Mouse (Mus musculus) heart, adult 2 months (tissue): ENCODE measurements around the gene Traf5. TPM values are rescaled to one million over a fixed set of nuclear protein-coding genes. Genes with fewer than 3 reads are reported as not detected.

Experiments used
- DNase-seq, 2 experiments: peaks; one replicate each; pipeline ENCODE4 v3.0.0; 2021
- H3K27ac ChIP-seq: fragments of 200-600 bp; 2 replicates; pipeline ENCODE4 v1.8.1; 2022
- H3K27me3 ChIP-seq: fragments of 200-500 bp; 2 replicates; pipeline ENCODE4 v1.6.1; 2012; ENCODE audit warnings: mild to moderate bottlenecking, low read length, inconsistent platforms, mixed read lengths; ENCODE audit not compliant: control insufficient read depth, insufficient read depth
- H3K36me3 ChIP-seq: fragments of 200-500 bp; 2 replicates; pipeline ENCODE4 v1.6.1; 2012; ENCODE audit warnings: low read length, inconsistent platforms; ENCODE audit not compliant: control insufficient read depth, insufficient read depth
- H3K4me1 ChIP-seq: fragments of 200-500 bp; 2 replicates; pipeline ENCODE4 v1.6.1; 2011; ENCODE audit warnings: low read length; ENCODE audit not compliant: control insufficient read depth, insufficient read depth
- H3K4me3 ChIP-seq: fragments of 200-600 bp; 2 replicates; pipeline ENCODE4 v1.8.1; 2022
- H3K79me2 ChIP-seq: fragments of 200-500 bp; replicated peaks from 2 replicates; pipeline ENCODE4 v1.6.1; 2012; ENCODE audit warnings: mild to moderate bottlenecking, inconsistent platforms, low read length, moderate library complexity, mixed read lengths; ENCODE audit not compliant: control insufficient read depth, insufficient read depth
- H3K9ac ChIP-seq: fragments of 200-500 bp; 2 replicates; pipeline ENCODE4 v1.6.1; 2012; ENCODE audit warnings: low read depth, mild to moderate bottlenecking, control low read depth, inconsistent platforms, low read length, mixed read lengths
- CTCF ChIP-seq: fragments of 200-600 bp; IDR thresholded peaks from 2 replicates; pipeline ENCODE4 v1.8.1; 2022; ENCODE audit warnings: antibody characterized with exemption, mild to moderate bottlenecking, moderate library complexity
- EP300 ChIP-seq: fragments of 200-500 bp; IDR thresholded peaks from 2 replicates; pipeline ENCODE4 v1.6.1; 2011; ENCODE audit warnings: low read depth, low read length, control low read depth; ENCODE audit not compliant: insufficient read depth
- POLR2A ChIP-seq: fragments of 200-500 bp; IDR thresholded peaks from 2 replicates; pipeline ENCODE4 v1.6.1; 2011; ENCODE audit warnings: mild to moderate bottlenecking, low read depth, low read length, control low read depth; ENCODE audit not compliant: insufficient read depth
- WGBS: fragments of 180-500 bp; shearing (Covaris S2); methylation state at CpG from one replicate; pipeline ENCODE4 v1.1.7; 2018; 5-methylcytosine and 5-hydroxymethylcytosine counted together
- intact Hi-C: fragments of 180-260 bp; cut with DNase I; formaldehyde crosslinking; loops from one replicate; pipeline ENCODE4 v1.15.1; 2025
- polyA plus RNA-seq: library from polyadenylated mRNA; depleted of rRNA; stranded (reverse); fragments of >200 nt; gene quantifications from 2 replicates; pipeline ENCODE4 v1.2.3, GENCODE M21; 2012
- total RNA-seq, 2 experiments: library from RNA; stranded (reverse); gene quantifications; 2 replicates each; pipeline ENCODE4 v1.2.3; 2021

The Traf5 gene
- total and polyA plus RNA-seq, 3 experiments: 3.9 to 4.4 (median 4.3) TPM

DNA sequence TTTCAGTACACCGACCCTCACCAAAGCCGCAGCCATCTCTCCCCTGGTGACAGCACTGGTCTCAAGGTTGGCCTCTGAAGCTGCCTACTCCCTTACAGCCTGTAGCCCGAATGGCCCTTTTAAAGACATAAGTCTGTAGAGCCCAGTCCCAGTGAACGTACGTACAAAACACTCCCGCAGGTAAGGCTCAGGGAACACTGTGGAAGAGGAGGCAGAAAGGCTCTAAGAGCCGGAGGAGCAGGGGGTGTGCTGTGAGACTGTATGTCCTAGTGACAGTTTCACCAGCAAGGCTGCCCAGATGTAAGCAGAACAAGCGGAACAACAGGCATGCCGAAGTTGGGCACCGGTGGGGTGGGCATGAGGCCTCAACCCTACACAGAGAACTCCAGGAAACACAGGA is 7.1 kb downstream of the Traf5 start:
- Histone ChIP-seq H3K9ac (no peak overlapping the region), H3K4me3 (no peak overlapping the region), H3K36me3 (no peaks in the 10 kb centered on the region), H3K27me3 (no peaks in the 10 kb centered on the region), H3K4me1 (peaks cover 22% of the 10 kb centered on the region), H3K27ac (no peak overlapping the region), H3K79me2 (peaks cover 6% of the 10 kb centered on the region)
- DNase-seq: no peak
- intact Hi-C loops: no loop called here
- 93% methylated on average over 10 of the region's 10 CpGs for WGBS
- TF ChIP-seq POLR2A (no peak), CTCF (no peak), EP300 (no peak)

DNA sequence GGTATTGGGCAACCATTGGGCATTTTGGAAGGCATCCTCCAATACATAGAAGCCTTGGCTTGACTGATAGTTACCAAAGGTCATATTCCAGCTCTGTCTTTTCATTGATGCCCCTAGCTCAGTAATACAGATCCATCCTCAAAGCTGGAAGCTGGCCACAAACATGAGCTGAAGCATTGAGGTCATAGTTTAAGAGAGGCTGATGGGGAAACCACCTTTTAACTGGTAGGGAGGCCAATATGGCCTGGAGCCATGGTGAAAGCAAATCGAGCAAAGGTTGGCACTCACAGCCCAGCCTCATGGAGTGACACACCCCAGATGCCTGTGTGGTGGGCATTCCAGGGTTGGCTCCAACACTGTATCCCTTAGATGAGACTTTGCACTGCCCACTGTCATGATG is 9.7 kb downstream of the Traf5 start:
- Histone ChIP-seq H3K4me3 (no peak overlapping the region), H3K27me3 (no peaks in the 10 kb centered on the region), H3K9ac (no peak overlapping the region), H3K4me1 (peaks cover 26% of the 10 kb centered on the region), H3K79me2 (peaks cover 7% of the 10 kb centered on the region), H3K27ac (no peak overlapping the region), H3K36me3 (no peaks in the 10 kb centered on the region)
- TF ChIP-seq CTCF (no peak), EP300 (no peak), POLR2A (no peak)
- DNase-seq: no peak
- intact Hi-C loops: no loop called here
- WGBS: 63% methylated on average over 1 of the region's 1 CpGs

DNA sequence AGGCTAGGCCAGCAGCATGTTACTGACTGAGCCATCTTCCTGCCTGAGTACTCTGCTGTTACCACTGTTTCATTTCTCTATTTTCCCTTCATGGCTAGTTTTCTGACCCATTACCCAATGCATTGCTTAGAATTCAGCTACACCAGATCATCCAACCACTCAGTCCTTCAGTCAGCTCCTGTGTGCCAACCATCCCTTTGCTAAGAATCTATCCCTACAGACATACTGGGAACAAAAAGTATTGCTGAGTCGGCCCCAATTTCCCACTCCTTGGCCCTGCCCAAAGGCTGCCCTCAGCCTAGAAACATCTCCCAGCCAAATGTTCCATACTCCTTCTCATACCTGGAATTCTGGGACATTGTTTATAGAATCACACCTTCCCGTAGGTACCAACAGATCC is 11.2 kb downstream of the Traf5 start:
- intact Hi-C loops: no loop called here
- no peak overlapping the region for H3K27ac ChIP-seq
- TF ChIP-seq EP300 (no peak), CTCF (no peak), POLR2A (no peak)
- H3K79me2 ChIP-seq: peaks cover 7% of the 10 kb centered on the region
- no peaks in the 10 kb centered on the region for H3K27me3 ChIP-seq
- H3K4me1 ChIP-seq: peaks cover 28% of the 10 kb centered on the region
- 95% methylated on average over 2 of the region's 2 CpGs for WGBS
- no peak for DNase-seq
- no peak overlapping the region for H3K4me3 ChIP-seq
- no peak overlapping the region for H3K9ac ChIP-seq
- H3K36me3 ChIP-seq: peaks cover 5% of the 10 kb centered on the region; the same call in 1 of the 2 replicates

- DNase-seq: no peak
- Histone ChIP-seq H3K9ac (no peak overlapping the region), H3K79me2 (peaks cover 3% of the 10 kb centered on the region), H3K27ac (peak overlapping the region; percentile 75), H3K27me3 (no peaks in the 10 kb centered on the region), H3K4me1 (peaks cover 31% of the 10 kb centered on the region), H3K36me3 (peaks cover 7% of the 10 kb centered on the region; the same call in 1 of the 2 replicates), H3K4me3 (no peak overlapping the region)
- TF ChIP-seq CTCF (no peak), POLR2A (no peak), EP300 (no peak)
- WGBS: 78% methylated on average over 1 of the region's 1 CpGs
- intact Hi-C loops: no loop called here
Observed at GRCm38 (mm10) chr1:192079121-192079520, 13.2 kb downstream of the Traf5 start.

GRCm38 (mm10) chr1:192078406-192078805 is 14.0 kb downstream of the Traf5 start:
- peak; percentile 68 to 85 for DNase-seq
- Histone ChIP-seq H3K27me3 (no peaks in the 10 kb centered on the region), H3K79me2 (peaks cover 3% of the 10 kb centered on the region), H3K36me3 (peaks cover 7% of the 10 kb centered on the region; the same call in 1 of the 2 replicates), H3K4me3 (no peak overlapping the region), H3K9ac (no peak overlapping the region), H3K4me1 (peaks cover 31% of the 10 kb centered on the region), H3K27ac (peak overlapping the region; percentile 75)
- no peak for TF ChIP-seq CTCF
- peak; percentile 58 for TF ChIP-seq POLR2A
- 0 out of 2 replicates have a peak, but pooled peaks have one; percentile 30 for TF ChIP-seq EP300
- 29% methylated on average over 3 of the region's 3 CpGs for WGBS
- intact Hi-C loops: no loop called here

DNA sequence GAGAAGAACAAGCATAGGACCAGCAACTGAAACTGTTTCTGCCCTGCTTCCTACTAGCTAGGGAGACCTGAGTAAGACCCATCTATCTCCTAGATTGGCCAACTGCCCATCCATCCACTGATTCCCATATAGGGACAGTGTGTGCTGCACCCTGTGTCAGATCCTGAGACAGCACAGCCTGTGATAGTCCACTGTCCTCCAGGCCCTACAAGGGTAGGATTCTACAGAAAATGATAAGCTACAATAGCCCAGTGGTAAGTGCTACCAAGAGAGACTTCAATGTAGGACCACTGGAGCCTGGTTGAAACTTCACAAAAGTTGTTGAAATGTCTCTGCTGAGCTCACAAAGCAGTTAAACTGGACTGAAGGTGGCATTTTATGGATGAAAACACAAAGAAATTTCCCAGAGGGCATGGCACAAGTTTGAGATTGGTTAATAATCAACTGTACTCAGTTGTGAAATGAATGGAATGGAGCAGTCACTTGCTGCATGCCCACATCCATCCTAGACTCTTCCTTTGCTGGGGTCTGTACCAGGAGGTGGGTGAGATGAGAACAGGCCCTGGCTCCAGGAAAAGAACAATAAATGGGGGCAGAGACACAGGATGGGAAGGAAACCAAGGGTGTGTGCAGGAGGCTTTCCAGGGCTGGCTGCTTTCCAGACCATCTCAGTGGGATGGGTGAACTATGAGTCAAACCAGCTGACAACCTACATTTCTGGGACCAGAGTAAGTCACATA is 15.4 kb downstream of the Traf5 start:
- Histone ChIP-seq H3K4me3 (no peak overlapping the region), H3K79me2 (peaks cover 2% of the 10 kb centered on the region), H3K36me3 (peaks cover 7% of the 10 kb centered on the region; the same call in 1 of the 2 replicates), H3K27me3 (no peaks in the 10 kb centered on the region), H3K9ac (no peak overlapping the region), H3K27ac (peak overlapping the region; percentile 75), H3K4me1 (peaks cover 32% of the 10 kb centered on the region)
- intact Hi-C loops: no loop called here
- TF ChIP-seq EP300 (0 out of 2 replicates have a peak, but pooled peaks have one; percentile 31), CTCF (no peak), POLR2A (no peak)
- DNase-seq: peak in 1 of 2 experiments; percentile 76
